Mouse (Mus musculus): ENCODE measurements at regions not wholly inside any gene's neighbourhood (a gene's known extent, or its start where the extent isn't known, plus 50 kb on each side); places are given as distances from the start of the nearest gene placed in this dataset.

GRCm38 (mm10) chr4:12770131-12770780 lies 598.4 kb upstream of the Fam92a start:
- peak; percentile 18 for DNase-seq (ENCODE audit: low read depth, low spot score)

- no peak for DNase-seq (ENCODE audit: low read depth, low spot score)
Measured at GRCm38 (mm10) chr4:12769092-12769491, 597.3 kb upstream of the Fam92a start.

DNA sequence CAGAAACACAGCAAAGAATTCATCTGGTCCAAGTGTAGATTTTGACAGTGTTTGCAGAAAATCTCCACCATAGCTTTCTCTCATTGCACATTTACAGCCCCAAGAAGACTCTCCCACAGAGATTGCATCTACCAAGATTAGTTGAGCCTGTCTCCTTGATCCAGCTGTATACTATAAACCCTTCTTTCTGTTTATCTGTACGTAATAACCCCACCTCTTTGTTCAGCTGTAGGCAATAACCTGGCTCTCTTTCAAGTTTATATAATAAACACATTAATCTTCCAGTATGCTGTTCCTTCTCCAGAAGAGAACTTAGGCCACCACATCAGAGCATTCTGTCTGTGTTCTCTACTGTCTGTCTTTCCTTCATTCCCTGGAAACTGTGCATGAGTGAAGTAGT lies 594.9 kb upstream of the Fam92a start:
- no peak for DNase-seq (ENCODE audit: low read depth, low spot score)

- DNase-seq (ENCODE audit: low read depth, low spot score): no peak
Measured at GRCm38 (mm10) chr4:12750817-12751216, 579.0 kb upstream of the Fam92a start.

GRCm38 (mm10) chr4:12749874-12750273 lies 578.1 kb upstream of the Fam92a start:
- DNase-seq (ENCODE audit: low read depth, low spot score): no peak

GRCm38 (mm10) chr4:12743714-12744327 lies 572.0 kb upstream of the Fam92a start:
- DNase-seq (ENCODE audit: low read depth, low spot score): no peak

- DNase-seq (ENCODE audit: low read depth, low spot score): no peak
Measured at GRCm38 (mm10) chr4:12736411-12736810, 564.6 kb upstream of the Fam92a start.

DNA sequence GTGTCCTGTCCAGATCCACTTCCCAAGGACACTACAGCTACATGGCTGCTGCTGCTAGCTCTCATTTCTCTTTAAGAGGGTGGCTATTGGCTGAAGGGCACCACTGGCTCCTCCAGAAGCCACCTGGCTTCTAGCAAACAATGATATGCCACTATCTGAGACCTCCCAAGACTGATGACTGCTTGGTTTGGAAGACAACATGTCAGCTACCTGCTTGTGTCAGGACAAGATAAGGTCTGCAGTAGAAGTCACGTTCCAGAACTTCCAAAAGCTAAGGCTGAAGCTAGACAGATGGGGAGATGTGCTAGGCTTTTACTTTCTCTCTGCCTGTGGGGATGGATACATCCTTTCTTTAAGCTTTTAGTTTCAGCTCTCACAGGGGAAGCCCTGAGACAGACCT lies 528.4 kb upstream of the Fam92a start:
- no peak for DNase-seq (ENCODE audit: low read depth, low spot score)

GRCm38 (mm10) chr4:12677814-12678213 lies 506.0 kb upstream of the Fam92a start:
- DNase-seq (ENCODE audit: low read depth, low spot score): no peak

GRCm38 (mm10) chr4:12671399-12671798 lies 499.6 kb upstream of the Fam92a start:
- DNase-seq (ENCODE audit: low read depth, low spot score): no peak

- DNase-seq (ENCODE audit: low read depth, low spot score): peak; percentile 13
Measured at GRCm38 (mm10) chr4:12663176-12663575, 491.4 kb upstream of the Fam92a start.

DNA sequence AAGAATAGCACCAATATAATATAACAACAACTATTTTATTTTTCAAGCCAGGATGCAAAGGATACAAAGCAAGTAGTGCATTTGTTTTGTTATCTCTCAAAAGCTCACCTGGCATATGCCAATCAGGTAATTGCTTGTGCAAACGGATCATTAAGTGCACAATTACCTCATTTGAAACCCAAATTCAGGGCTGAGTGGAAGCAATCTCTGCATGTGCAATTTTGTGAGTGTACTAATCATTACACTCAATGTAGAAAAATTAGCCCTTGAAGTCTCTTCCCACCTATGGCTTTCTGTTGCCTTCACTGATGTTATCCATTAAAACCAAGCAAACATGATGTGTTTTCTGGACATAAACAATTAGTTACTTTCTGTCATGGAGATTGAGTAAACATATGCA lies 490.9 kb upstream of the Fam92a start:
- no peak for DNase-seq (ENCODE audit: low read depth, low spot score)

- DNase-seq (ENCODE audit: low read depth, low spot score): no peak
Measured at GRCm38 (mm10) chr4:12659084-12659483, 487.3 kb upstream of the Fam92a start.

DNA sequence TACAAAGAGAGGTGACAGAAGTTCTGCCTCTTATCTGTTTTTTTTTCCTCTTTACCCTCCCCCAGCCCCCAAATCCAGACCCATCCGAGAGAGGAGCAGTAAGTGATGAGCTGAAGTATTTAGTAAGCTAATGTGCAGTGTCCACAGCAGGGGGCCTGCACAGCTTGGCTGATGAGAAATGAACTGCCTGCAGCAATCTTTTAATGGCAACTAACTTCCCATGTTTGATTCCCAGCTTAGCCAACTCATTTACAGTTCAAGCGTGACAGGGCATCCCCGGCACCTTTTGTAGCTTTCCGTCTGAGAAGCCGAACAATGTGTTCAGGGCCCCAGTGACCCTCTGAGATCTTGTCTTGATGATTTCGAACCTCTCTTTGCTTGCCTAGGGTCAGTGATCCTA lies 486.8 kb upstream of the Fam92a start:
- no peak for DNase-seq (ENCODE audit: low read depth, low spot score)

GRCm38 (mm10) chr4:12657820-12658219 lies 486.0 kb upstream of the Fam92a start:
- no peak for DNase-seq (ENCODE audit: low read depth, low spot score)

DNA sequence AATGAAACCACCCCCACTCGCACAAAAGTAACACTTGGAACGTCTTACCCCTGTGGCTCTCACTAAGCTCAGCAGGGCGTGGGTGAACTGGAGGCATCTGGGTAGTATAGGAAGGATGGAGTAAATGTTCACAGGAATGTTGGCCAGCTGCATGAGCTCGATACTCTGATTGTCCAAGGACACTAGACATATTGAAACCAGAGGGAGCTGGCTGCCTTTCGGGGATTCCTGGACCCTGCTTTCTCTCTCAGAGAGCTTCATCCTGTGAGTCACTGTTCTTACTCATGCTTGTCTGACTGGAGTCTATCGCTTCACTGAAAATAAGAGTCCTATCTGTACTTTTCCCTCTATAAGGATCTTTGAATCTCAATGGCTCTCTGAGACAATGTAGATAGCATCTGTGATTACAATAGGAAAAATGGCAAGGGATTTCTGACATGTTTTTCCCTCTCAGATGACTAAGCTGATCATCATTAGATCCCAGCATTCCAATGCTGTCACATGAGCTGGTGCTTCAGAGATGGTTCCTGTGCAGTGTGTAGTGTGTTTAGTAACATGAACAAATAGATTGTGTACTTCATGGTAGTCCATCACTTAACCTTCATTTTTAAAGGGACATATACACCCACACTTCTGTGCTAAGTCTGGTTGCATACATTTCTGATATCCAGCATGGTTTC lies 485.2 kb upstream of the Fam92a start:
- DNase-seq (ENCODE audit: low read depth, low spot score): no peak

- no peak for DNase-seq (ENCODE audit: low read depth, low spot score)
Measured at GRCm38 (mm10) chr4:12655457-12656228, 483.8 kb upstream of the Fam92a start.

DNA sequence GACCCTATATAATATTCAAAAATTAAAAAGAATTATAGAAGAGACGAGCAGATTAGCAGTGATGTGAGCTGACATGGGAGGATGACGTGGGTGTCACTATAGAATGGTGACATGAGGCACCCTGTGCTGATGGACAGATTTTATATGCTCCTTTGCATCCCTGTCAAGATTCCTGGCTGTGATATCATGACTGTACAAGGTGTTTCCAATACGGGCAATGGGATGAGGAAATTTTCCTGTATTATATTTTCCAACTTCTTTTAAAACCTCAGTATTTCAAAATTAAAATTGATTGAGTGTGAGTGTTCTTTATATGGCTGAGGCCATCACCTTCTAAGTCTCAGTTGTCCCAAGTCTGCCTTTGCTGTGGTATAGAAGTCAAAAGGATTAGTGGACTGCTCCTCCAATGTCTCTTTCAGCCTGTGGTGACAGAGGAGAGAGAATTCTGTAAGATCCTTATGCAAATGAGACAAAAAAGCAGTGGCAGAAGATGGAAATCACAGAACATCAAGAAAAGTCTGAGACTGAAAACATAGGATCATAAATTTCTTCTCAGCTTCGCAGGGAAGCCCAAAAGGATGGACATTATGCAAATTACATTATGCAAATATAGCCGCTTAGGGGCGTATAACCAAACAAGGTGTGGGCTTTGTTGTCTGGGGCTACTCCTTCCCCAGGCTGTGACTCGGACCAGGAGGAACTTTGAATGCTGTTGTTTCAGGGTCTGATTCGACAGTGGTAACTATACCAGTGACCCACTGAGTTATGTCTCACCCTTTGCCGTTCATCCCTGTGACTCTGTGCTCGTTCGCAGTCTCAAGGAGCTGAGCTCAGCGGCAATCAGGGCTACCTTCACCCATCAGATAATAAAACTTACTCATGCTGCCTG lies 483.0 kb upstream of the Fam92a start:
- no peak for DNase-seq (ENCODE audit: low read depth, low spot score)

DNA sequence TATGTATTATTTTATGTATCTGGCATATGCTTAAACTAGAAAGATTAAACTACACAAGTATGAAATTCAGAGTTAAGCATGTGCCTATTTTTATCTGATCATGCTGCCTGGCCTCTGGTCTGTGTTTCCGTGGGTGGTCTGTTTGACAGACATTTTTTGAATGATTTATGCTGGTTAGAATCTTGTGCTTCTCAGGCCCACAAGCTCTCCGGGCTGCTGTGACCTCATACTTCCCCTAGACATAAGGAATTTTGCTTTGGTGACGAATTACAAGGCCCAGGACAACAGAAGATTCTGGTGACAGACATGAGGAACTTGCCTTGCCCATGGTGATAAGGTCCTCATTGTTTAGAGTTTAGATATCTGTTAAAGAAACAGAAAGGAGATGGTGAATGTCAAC lies 475.9 kb upstream of the Fam92a start:
- DNase-seq (ENCODE audit: low read depth, low spot score): no peak

- no peak for DNase-seq (ENCODE audit: low read depth, low spot score)
Measured at GRCm38 (mm10) chr4:12642525-12642928, 470.7 kb upstream of the Fam92a start.

- no peak for DNase-seq (ENCODE audit: low read depth, low spot score)
Measured at GRCm38 (mm10) chr4:12629375-12629821, 457.6 kb upstream of the Fam92a start.

All from WW6 (cell line).